Mouse (Mus musculus) brain, embryonic 14.5 days (tissue): ENCODE results near the gene Mrps26.

Experiments
- CTCF ChIP-seq: fragments of 200-500 bp; IDR thresholded peaks from 2 replicates; pipeline ENCODE4 v1.5.1; 2012; ENCODE audit warnings: inconsistent platforms, mild to moderate bottlenecking, moderate library complexity, borderline replicate concordance; ENCODE audit not compliant: insufficient read depth, insufficient read length; ENCODE audit errors: extremely low read depth
- POLR2A ChIP-seq: fragments of 200-500 bp; IDR thresholded peaks from 2 replicates; pipeline ENCODE4 v1.6.1; 2012; ENCODE audit warnings: mild to moderate bottlenecking, inconsistent platforms, borderline replicate concordance; ENCODE audit not compliant: poor library complexity, insufficient read depth, insufficient read length, severe bottlenecking; ENCODE audit errors: extremely low read depth

GRCm38 (mm10) chr2:130597601-130598010 is 34.1 kb downstream of the Mrps26 start:
- TF ChIP-seq CTCF = peak; percentile 70; the same call in 1 of the 2 replicates
- TF ChIP-seq POLR2A = no peak
